Mouse (Mus musculus) heart, adult 2 months (tissue): ENCODE data around the gene E330017A01Rik.
"Not testable (repeated sequence)": the region's sequence is repeated elsewhere in the genome, so short reads cannot be mapped to it uniquely, and the experiment has no call there.

ENCODE experiments used
- CTCF ChIP-seq: fragments of 200-600 bp; IDR thresholded peaks from 2 replicates; pipeline ENCODE4 v1.8.1; 2022; ENCODE audit warnings: antibody characterized with exemption, mild to moderate bottlenecking, moderate library complexity
- EP300 ChIP-seq: fragments of 200-500 bp; IDR thresholded peaks from 2 replicates; pipeline ENCODE4 v1.6.1; 2011; ENCODE audit warnings: low read depth, low read length, control low read depth; ENCODE audit not compliant: insufficient read depth
- POLR2A ChIP-seq: fragments of 200-500 bp; IDR thresholded peaks from 2 replicates; pipeline ENCODE4 v1.6.1; 2011; ENCODE audit warnings: mild to moderate bottlenecking, low read depth, low read length, control low read depth; ENCODE audit not compliant: insufficient read depth

DNA sequence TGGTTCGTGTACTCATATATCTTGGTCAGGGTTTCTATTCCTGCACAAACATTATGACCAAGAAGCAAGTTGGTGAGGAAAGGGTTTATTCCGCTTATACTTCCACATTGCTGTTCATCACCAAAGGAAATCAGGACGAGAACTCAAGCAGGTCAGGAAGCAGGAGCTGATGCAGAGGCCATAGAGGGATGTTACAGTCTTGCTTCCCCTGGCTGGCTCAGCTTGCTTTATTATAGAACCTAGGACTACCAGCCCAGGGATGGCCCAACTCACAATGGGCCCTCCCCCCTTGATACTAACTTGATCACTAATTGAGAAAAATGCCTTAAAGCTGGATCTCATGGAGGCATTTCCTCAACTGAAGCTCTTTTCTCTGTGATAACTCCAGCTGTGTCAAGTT, 28.1 kb upstream of the E330017A01Rik start:
- not testable (repeated sequence) for TF ChIP-seq EP300, POLR2A, CTCF
